Mouse (Mus musculus): ENCODE measurements around the gene Bad. TPM values are rescaled to one million over a fixed set of nuclear protein-coding genes. Genes with fewer than 3 reads are reported as not detected.
A peak's percentile ranks its signal among the peaks of the same experiment; 100 is the strongest.

Bad gene
- total RNA-seq, 2 experiments from 2014 or later = 20.3 to 45.2 TPM

DNA sequence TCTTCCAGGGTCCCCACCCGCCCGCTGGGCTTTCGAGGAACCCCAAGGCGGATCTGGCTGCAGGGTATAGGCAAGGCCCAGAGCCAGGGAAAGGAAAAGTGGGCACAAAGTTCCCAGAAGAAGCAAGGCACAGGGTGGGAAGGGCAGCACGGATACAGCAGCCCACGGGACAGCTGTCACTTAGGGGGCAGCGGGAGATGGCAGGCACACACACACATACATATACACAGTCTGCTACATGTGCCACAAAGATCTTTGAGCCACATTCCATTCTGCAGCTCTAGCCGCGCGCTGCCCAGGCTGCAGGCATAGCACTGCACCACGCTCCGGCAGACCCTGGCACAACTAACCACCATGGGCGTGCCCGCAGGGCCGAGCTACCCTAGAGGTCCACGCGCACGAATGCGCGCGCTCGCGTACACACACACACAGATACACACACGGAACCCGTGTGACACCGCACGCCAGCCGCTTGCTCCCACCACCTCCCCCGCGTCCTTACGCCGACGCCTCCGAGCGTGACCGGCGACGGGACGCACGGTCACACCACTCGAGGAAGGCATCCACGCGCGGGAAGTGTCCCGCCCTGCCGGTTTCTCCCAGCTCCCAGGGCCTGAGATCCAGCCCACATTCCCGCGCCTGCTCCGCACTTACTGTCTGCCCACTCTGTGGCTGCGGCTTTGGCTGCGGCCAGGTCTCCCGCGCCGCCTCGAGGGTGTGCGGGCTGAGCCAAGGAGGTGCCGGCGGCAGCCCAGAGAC lies 8.0 kb upstream of the Bad start:
- ATAC-seq (ENCODE audit: poor library complexity, severe bottlenecking) = peak; percentile 27; the same call in 1 of the 2 replicates

- ATAC-seq (ENCODE audit: poor library complexity, severe bottlenecking) = no peak
Observed at GRCm38 (mm10) chr19:6934195-6934977, 7.3 kb upstream of the Bad start, which contains the start of gene Kcnk4. Gene Kcnk4, minus strand, starts transcription at chr19:6934515.

DNA sequence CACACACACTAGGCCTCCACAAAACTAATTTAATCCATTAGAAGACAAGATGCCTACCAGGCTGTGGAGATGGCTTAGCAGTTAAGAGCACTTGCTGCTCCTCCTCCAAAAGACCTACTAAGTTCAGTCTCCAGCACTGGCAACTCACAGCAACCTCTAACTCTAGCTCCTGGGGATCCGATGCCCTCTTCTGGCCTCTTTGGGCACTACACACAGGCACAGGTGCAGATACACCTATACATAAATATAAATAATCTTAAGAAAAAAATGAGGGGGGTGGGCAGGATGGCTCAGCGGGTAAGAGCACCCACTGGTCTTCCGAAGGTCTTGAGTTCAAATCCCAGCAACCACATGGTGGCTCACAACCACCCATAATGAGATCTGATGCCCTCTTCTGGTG lies 5.4 kb upstream of the Bad start:
- ATAC-seq (ENCODE audit: poor library complexity, severe bottlenecking) = peak; percentile 43; the same call in 1 of the 2 replicates

- ATAC-seq (ENCODE audit: poor library complexity, severe bottlenecking) = no peak
Observed at GRCm38 (mm10) chr19:6937541-6938465, 3.9 kb upstream of the Bad start.

DNA sequence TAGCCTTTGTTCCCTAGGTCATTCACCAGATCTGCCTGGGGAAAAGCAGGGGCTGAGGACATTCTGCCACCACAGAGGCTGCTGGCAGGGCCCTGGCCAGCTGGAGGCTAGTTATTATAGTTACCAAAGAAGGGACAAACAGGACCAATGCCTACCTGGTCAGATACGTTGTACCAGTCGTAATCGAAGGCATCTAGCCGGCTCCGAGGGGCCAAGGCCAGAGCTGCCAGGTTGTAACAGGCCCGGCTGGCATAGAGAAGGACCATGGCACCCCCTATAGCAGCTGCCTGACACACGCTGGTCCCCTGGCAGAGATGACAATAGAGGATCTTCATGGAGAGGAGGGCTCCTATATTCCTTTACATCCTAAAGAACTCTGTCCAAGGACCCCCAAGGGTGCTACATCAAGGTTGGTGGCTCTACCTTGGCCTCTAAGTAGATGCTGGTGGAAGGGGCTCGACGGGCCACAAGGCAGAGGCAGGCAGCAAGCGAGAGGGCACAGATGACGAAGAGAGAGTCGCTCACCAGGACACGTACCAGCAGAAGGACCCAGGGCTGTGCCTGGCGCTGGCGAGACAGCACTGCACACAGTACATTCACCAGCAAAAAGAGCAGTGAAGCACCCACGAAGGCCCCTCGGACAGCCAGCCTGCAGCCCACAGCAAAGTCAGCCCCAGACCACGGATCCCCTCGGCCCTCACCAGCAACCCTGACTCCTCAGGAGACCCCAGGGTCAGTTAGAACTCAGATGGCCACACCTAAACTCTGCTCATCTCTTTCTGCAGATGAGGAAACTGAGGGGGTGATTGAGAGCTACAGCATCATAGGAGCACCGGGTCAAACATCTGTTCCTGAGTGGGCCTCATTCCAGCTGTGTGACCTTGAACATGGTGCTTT lies 2.3 kb upstream of the Bad start:
- ATAC-seq (ENCODE audit: poor library complexity, severe bottlenecking) = no peak

- no peak for ATAC-seq (ENCODE audit: poor library complexity, severe bottlenecking)
Observed at GRCm38 (mm10) chr19:6940396-6941351, 987 bp upstream of the Bad start.

- peak; percentile 82 for ATAC-seq (ENCODE audit: poor library complexity, severe bottlenecking)
Observed at GRCm38 (mm10) chr19:6942249-6942691, 609 bp downstream of the Bad start, which contains the start of gene Gpr137. Gene Gpr137, minus strand, starts transcription at chr19:6942480.

DNA sequence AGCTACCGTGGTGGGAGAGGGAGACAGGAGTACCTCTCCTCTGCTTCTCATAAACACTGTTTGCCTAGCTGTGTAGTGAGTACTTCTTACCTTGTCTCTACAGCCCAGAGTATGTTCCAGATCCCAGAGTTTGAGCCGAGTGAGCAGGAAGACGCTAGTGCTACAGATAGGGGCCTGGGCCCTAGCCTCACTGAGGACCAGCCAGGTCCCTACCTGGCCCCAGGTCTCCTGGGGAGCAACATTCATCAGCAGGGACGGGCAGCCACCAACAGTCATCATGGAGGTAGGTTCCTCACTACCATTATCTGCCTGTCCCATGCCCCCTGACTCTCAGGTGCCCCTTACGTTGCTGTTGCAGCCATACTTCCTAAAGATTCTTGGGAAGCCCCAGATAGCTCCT lies 1.1 kb downstream of the Bad start:
- ATAC-seq (ENCODE audit: poor library complexity, severe bottlenecking) = no peak

- ATAC-seq (ENCODE audit: poor library complexity, severe bottlenecking) = no peak
Observed at GRCm38 (mm10) chr19:6943709-6944108, 2.0 kb downstream of the Bad start.

- no peak for ATAC-seq (ENCODE audit: poor library complexity, severe bottlenecking)
Observed at GRCm38 (mm10) chr19:6947742-6948141, 6.1 kb downstream of the Bad start.

- ATAC-seq (ENCODE audit: poor library complexity, severe bottlenecking) = no peak
Observed at GRCm38 (mm10) chr19:6948186-6948585, 6.5 kb downstream of the Bad start.

- no peak for ATAC-seq (ENCODE audit: poor library complexity, severe bottlenecking)
Observed at GRCm38 (mm10) chr19:6949532-6949931, 7.9 kb downstream of the Bad start.

DNA sequence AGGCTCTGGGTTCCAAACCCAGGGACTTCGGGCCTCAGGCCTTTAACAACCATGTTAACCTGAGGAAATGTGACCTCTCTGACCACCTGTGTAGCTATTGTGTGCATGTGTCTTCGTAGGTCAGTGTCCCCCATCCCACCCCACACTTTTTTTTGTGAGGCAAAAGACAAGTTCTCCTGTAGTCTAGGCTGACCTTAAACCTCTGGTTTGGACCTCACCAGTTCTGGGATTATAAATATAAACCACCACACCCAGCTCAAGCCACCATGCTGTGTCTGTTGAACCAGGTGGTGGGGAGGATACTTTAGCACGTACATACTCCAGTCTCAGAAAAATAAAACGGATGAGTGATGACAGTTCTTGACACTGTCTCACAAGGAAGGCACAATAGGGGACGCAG lies 8.3 kb downstream of the Bad start:
- no peak for ATAC-seq (ENCODE audit: poor library complexity, severe bottlenecking)

DNA sequence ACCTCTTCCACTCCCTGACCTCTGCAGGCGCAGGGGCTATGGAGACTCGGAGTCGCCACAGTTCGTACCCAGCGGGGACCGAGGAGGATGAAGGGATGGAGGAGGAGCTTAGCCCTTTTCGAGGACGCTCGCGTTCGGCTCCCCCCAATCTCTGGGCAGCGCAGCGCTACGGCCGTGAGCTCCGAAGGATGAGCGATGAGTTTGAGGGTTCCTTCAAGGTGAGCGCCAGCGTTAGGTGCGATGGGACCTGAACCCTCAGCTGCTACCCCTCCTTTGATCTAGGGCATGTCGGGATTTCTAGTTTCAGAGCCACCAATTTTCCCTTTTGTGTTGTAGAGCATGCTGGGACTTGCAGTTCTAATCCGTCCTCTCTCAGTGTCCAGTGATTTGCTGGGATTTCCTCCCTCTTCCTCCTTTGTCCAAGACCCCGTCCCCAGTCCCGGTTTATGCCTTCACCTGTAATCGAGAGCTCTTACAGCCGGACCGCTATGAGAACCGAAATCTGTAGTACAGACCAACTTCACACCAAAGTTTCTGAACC lies 9.0 kb downstream of the Bad start:
- ATAC-seq (ENCODE audit: poor library complexity, severe bottlenecking) = 0 out of 2 replicates have a peak, but pooled peaks have one; percentile 14

- peak; percentile 73 for ATAC-seq (ENCODE audit: poor library complexity, severe bottlenecking)
Observed at GRCm38 (mm10) chr19:6951381-6951968, 9.8 kb downstream of the Bad start.

DNA sequence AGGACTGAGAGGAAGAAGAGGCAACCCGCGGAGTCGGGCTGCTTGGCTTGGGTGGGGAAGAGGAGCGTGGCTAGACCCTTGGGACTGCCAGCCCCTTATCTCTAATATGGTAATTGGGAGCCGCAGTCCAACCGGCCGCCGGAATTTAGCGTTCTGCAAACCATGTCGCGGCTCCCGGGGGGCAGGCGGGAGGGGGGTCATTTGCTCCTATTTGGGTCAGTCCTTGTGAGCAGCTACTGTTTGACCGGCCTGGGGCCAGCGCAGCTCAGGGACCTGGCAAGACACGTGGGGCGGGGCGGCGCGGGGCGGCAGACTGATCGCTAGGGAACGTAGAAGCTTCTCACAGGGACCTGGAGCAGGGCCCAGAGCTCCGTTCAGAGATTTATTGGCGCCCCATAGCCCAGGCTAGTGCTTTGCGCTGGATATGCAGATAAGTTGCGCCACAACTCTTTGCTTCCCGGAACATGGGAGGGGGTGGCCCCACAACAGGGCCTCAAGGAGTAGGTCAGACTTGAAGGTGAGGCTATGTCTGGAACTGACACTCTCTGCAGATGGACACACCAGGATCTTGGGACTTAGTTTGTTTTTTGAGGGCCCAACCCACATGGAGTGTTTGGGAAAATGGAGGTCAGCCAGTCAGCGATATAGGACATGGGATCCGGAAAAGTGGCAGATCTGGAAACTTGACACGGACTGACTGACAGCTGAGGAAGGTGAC lies 10.5 kb downstream of the Bad start:
- peak; percentile 24 for ATAC-seq (ENCODE audit: poor library complexity, severe bottlenecking)

DNA sequence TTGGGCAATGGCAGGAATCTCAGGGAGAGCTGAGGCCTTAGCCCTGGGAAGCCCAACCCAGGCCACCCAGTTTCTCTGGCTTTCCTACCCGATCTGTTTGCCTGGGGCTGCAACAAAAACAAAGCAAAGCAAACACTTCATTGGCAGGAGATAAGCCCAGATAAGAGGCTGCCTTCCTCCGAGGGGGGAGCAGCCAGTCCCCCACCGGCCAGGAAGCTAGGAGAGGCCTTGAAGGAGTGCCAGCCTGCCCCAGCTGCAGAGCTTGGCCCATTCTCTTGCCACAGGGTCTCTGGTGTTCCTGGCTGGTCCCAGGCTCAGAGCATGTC lies 11.0 kb downstream of the Bad start:
- no peak for ATAC-seq (ENCODE audit: poor library complexity, severe bottlenecking)

All from megakaryocyte, adult 5-6 weeks (primary cell).